Mouse (Mus musculus) olfactory bulb, adult 2 months (tissue): ENCODE measurements around the gene Arhgap9.

Source experiments
- CTCF ChIP-seq: fragments of 200-500 bp; IDR thresholded peaks from 2 replicates; pipeline ENCODE4 v1.5.1; 2012; ENCODE audit warnings: low read depth, mild to moderate bottlenecking, low read length, moderate library complexity; ENCODE audit not compliant: insufficient read depth
- POLR2A ChIP-seq: fragments of 200-500 bp; IDR thresholded peaks from 2 replicates; pipeline ENCODE4 v1.6.1; 2012; ENCODE audit warnings: mild to moderate bottlenecking, low read depth, low read length, moderate library complexity; ENCODE audit not compliant: insufficient read depth

DNA sequence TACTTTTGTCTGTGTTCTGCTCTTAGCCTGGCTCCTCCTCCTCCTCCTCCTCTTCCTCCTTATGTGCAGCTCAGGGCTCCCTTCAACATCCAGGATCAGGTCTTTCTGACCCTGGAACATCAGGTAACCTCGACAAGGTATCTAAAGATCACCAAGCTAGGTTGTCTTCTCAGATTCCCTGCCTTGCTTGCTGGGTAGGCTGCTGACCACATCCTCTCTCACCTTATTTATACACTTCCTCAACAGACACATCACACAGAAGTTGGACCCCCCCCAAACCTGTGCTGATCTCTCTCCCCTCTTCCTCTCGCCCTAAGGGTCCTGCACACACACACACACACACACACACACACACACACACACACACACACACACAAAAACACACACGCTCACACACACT, at the start of gene Arhgap9:
- TF ChIP-seq CTCF = no peak
- no peak for TF ChIP-seq POLR2A
